Mouse (Mus musculus): ENCODE measurements at regions not wholly inside any gene's neighbourhood (a gene's known extent, or its start where the extent isn't known, plus 50 kb on each side); places are given as distances from the start of the nearest gene placed in this dataset.
A peak's percentile ranks its signal among the peaks of the same experiment; 100 is the strongest.
"Not testable (repeated sequence)": the region's sequence is repeated elsewhere in the genome, so short reads cannot be mapped to it uniquely, and the experiment has no call there.

DNA sequence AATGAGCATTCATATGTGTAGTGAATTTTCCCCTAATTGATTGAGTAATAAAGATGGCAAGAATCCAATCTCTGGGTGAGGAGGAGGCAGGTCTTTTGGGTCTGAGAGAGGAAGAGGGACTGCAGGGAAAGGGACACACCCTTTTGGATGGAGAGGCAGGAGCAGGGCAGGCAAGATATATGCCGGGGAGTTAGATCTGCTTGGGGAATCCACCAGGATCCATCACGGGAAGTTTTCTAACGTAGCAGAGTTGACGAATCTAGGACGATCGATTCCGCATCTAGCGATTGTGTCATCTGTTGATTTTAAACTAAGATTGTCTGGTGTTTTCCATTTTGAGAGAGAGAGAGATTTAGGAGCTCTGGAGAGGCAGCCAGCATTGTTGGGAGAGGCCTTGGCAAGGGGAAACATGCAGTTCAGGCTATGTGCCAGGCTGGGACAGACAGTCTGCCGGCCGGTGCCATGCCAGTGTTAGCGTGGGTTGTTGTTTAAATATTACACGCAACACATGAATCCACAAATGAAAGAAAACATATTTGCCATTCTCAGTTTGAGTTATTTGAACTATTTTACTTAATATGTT lies 1843.6 kb downstream of the 9330182O14Rik start:
- Histone ChIP-seq H3K36me3 (no peaks in the 10 kb centered on the region), H3K9ac (replicated peaks) (no peak overlapping the region), H3K27ac (no peak overlapping the region), H3K4me3 (replicated peaks) (no peak overlapping the region), H3K4me1 (replicated peaks) (0 out of 2 replicates have a peak, but pooled peaks cover 3% of the 10 kb centered on the region), H3K4me2 (no peak overlapping the region), H3K27me3 (no peaks in the 10 kb centered on the region), H3K9me3 (no peaks in the 10 kb centered on the region)
- no peak for ATAC-seq (ENCODE audit: insufficient number of reproducible peaks, insufficient read depth, low FRiP score, low TSS enrichment, low read depth)
- WGBS = 97% methylated on average over 12 of the region's 12 CpGs

DNA sequence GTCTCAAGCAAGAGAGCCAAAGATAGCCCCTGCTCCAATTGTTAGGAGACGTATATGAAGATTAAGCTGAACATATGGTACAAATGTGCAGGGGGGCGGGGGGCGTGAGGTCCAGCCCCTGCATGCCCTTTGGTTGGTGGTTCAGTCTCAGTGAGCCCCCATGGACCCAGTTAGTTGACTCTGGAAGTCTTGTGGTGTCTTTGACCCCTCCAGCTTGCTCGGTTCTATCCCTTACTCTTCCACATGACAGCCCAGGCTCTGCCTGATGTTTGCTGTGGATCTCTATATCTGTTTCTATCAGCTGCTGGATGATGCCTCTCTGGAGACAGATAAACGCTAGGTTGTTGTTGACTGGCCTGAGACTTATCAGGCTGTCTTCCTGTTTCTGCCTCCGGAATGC lies 1849.1 kb downstream of the 9330182O14Rik start:
- peak overlapping the region; percentile 23; the same call in 1 of the 2 replicates for H3K27ac ChIP-seq
- no peaks in the 10 kb centered on the region for H3K36me3 ChIP-seq
- no peak for ATAC-seq (ENCODE audit: insufficient number of reproducible peaks, insufficient read depth, low FRiP score, low TSS enrichment, low read depth)
- 74% methylated on average over 6 of the region's 6 CpGs for WGBS
- H3K4me2 ChIP-seq = no peak overlapping the region
- peaks cover 17% of the 10 kb centered on the region for H3K4me1 ChIP-seq (replicated peaks)
- no peaks in the 10 kb centered on the region for H3K27me3 ChIP-seq
- H3K9me3 ChIP-seq = no peaks in the 10 kb centered on the region
- no peak overlapping the region for H3K9ac ChIP-seq (replicated peaks)
- no peak overlapping the region for H3K4me3 ChIP-seq (replicated peaks)

DNA sequence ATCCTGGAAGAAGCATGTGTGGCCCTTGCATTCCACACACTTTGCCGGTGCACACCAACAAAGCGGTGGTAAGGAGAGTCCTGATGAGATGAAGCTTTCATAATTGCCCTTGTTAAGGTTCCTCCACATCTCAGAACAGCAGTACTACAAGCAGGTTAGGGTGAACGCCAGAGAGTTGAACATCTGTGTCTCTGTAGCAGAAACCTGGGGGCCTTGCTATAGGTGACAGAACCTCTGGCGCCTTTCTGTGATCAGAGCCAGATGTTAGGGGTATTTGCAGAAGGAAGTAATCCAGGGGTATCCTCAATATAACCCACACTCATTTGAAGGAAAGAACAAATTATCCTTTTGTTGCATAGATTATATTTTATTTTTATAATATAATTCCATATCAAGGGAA lies 1850.1 kb downstream of the 9330182O14Rik start:
- Histone ChIP-seq H3K9me3 (no peaks in the 10 kb centered on the region), H3K27ac (peak overlapping the region; percentile 64), H3K4me1 (replicated peaks) (peaks cover 17% of the 10 kb centered on the region), H3K36me3 (no peaks in the 10 kb centered on the region), H3K4me3 (replicated peaks) (no peak overlapping the region), H3K27me3 (no peaks in the 10 kb centered on the region), H3K9ac (replicated peaks) (no peak overlapping the region), H3K4me2 (no peak overlapping the region)
- peak; percentile 73 for ATAC-seq (ENCODE audit: insufficient number of reproducible peaks, insufficient read depth, low FRiP score, low TSS enrichment, low read depth)
- 26% methylated on average over 4 of the region's 4 CpGs for WGBS

DNA sequence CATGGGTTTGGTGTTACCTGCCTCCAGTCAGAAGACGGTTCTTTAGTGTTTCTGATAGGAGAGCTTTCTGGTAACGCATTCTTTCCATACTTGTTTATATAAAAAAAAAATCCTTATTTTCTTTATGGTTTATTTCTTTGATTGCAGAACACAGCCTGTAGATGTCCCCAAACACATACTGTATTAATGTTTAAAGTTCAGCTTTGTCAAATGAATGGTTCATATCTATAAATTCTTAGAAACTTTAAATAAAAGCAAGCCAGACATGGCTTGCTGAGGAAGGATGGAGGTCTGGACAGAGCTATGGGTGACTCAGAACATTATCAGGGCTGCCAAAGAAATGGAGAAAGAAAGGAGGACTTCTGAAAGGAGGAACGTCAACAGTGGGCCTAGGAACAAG lies 1852.1 kb downstream of the 9330182O14Rik start:
- H3K4me1 ChIP-seq (replicated peaks) = peaks cover 17% of the 10 kb centered on the region
- no peaks in the 10 kb centered on the region for H3K27me3 ChIP-seq
- H3K9me3 ChIP-seq = no peaks in the 10 kb centered on the region
- H3K4me2 ChIP-seq = no peak overlapping the region
- WGBS = 84% methylated on average over 3 of the region's 3 CpGs
- no peaks in the 10 kb centered on the region for H3K36me3 ChIP-seq
- ATAC-seq (ENCODE audit: insufficient number of reproducible peaks, insufficient read depth, low FRiP score, low TSS enrichment, low read depth) = no peak
- H3K4me3 ChIP-seq (replicated peaks) = no peak overlapping the region
- H3K9ac ChIP-seq (replicated peaks) = no peak overlapping the region
- no peak overlapping the region for H3K27ac ChIP-seq

DNA sequence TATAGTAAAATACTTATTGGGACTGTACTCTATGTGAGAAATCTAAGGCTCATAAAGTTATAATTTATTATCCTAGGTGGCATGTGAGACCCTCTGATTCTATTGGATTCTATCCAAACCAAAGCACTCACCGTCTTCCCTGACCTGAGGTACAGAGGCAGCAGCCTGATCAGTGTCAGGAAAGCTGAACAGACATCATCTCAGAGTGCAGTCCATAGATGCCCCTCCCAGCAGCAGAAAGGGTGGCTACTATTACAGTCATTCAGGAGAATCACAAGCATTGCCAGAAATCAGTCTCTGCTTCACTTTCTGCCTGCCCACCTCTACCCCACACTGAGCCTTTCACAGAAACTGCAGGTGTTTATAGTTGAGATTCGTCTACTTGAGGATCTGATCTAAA lies 1854.9 kb downstream of the 9330182O14Rik start:
- peak; percentile 31; the same call in 1 of the 2 replicates for ATAC-seq (ENCODE audit: insufficient number of reproducible peaks, insufficient read depth, low FRiP score, low TSS enrichment, low read depth)
- Histone ChIP-seq H3K4me1 (replicated peaks) (peaks cover 3% of the 10 kb centered on the region), H3K4me3 (replicated peaks) (no peak overlapping the region), H3K27ac (no peak overlapping the region), H3K9ac (replicated peaks) (no peak overlapping the region), H3K4me2 (no peak overlapping the region), H3K9me3 (no peaks in the 10 kb centered on the region), H3K36me3 (no peaks in the 10 kb centered on the region), H3K27me3 (no peaks in the 10 kb centered on the region)
- 26% methylated on average over 2 of the region's 2 CpGs for WGBS

DNA sequence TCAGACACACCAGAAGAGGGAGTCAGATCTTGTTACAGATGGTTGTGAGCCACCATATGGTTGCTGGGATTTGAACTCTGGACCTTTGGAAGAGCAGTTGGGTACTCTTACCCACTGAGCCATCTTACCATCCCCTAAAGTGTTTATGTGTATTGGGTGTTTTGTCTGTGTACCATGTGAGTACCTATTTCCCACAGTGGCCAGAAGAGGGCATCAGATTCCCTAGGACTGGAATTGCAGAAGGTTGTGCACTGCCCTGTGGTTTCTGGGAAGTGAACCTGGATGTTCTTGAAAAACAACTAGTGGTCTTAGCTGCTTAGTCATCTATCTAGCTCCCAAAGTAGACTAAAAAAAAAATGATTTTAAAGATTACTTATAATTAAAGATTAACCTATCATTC lies 1857.7 kb downstream of the 9330182O14Rik start:
- Histone ChIP-seq H3K4me3 (replicated peaks) (no peak overlapping the region), H3K27ac (no peak overlapping the region), H3K4me2 (no peak overlapping the region), H3K36me3 (no peaks in the 10 kb centered on the region), H3K4me1 (replicated peaks) (no peaks in the 10 kb centered on the region), H3K9me3 (no peaks in the 10 kb centered on the region), H3K9ac (replicated peaks) (no peak overlapping the region), H3K27me3 (no peaks in the 10 kb centered on the region)
- no peak for ATAC-seq (ENCODE audit: insufficient number of reproducible peaks, insufficient read depth, low FRiP score, low TSS enrichment, low read depth)

DNA sequence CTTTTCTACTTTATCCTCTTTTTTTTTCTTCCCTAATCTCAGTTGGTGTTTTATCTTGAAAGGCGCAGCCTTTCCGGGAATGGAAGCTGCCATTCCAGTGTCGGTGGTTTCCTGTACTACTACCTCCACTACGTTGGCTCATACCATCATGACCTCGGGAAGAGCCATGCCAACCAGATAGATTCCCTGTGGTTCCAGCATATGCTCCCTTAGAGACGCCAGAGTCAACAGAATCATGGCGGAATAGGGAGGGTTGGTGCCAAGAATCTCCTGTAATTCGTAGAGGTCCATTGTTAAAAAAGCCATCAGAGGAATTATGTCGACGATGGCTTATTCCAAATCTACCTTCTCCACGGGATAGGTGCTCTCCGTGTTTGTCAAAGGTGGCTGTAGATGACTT lies 1898.1 kb downstream of the 9330182O14Rik start:
- not testable (repeated sequence) for H3K9me3 ChIP-seq; H3K27me3 ChIP-seq; H3K36me3 ChIP-seq; ATAC-seq (ENCODE audit: insufficient number of reproducible peaks, insufficient read depth, low FRiP score, low TSS enrichment, low read depth); H3K4me1 ChIP-seq (replicated peaks); H3K27ac ChIP-seq; H3K9ac ChIP-seq (replicated peaks); H3K4me3 ChIP-seq (replicated peaks); H3K4me2 ChIP-seq
- 94% methylated on average over 12 of the region's 12 CpGs for WGBS

DNA sequence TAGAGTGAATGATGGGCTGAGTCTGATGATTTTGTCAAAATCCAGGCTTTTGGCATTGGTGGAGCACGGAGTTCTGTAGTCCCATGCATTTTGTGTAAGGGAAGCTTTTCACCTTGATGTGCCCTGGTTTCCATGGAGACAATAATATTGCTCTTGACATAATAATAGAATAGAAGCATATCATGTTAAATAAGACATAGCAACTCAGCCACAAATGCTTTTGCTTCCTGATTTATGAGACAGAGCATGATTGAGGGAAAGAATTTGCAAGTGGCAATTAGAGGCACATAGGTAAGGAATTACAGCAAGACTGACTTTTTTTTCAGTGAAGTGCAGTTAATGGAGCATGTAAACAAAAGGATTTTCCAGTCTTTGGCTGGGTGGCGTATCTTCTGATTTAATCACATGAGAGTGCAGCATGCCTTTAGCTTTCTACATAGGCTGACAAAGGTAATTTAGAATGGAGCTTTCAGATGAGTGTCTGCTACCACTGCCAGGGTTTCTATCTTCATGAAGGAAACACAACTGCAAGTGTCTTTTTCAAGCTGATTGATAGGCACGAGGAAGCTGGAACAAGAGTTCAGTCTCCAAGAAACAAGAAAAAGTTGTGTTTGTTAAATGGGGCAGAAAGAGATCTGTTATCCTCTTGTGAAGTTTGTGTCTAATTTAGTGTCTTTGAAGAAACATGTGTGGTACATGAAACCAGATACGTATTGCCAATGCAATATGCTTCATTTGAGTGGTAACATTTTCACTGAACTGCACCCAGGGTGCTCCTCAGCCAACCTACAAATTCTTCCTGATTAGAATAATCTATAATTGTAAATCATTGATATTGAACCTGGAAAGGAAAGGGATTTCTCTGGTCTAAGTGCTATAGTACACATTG lies 1913.2 kb downstream of the 9330182O14Rik start:
- H3K4me3 ChIP-seq (replicated peaks) = no peak overlapping the region
- no peak overlapping the region for H3K9ac ChIP-seq (replicated peaks)
- H3K4me2 ChIP-seq = no peak overlapping the region
- WGBS = 71% methylated on average over 4 of the region's 4 CpGs
- H3K27ac ChIP-seq = no peak overlapping the region
- no peaks in the 10 kb centered on the region for H3K36me3 ChIP-seq
- H3K27me3 ChIP-seq = no peaks in the 10 kb centered on the region
- H3K9me3 ChIP-seq = no peaks in the 10 kb centered on the region
- H3K4me1 ChIP-seq (replicated peaks) = no peaks in the 10 kb centered on the region
- ATAC-seq (ENCODE audit: insufficient number of reproducible peaks, insufficient read depth, low FRiP score, low TSS enrichment, low read depth) = no peak

DNA sequence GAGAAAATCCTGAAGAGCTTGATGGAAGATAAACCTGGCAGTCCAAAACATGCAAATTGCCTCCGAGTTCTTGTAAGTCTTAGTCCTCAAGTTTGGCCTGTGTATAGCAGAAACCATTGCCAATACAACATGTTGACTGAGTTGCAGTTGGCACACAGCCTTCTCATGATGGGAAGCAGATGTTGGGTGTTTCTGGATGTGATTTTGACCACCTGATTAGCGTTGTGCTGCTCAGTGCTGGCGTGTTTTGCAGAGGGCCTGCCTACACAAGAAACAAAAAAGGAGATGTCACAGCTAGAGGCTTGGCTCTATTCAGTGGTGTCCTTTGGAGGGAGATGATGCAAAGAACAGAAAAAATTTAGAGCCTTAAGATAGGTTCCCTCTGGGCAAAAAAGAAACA lies 1922.6 kb downstream of the 9330182O14Rik start:
- Histone ChIP-seq H3K27me3 (no peaks in the 10 kb centered on the region), H3K9me3 (no peaks in the 10 kb centered on the region), H3K4me2 (no peak overlapping the region), H3K36me3 (no peaks in the 10 kb centered on the region), H3K9ac (replicated peaks) (no peak overlapping the region), H3K4me3 (replicated peaks) (no peak overlapping the region), H3K4me1 (replicated peaks) (no peaks in the 10 kb centered on the region; the same call in 1 of the 2 replicates), H3K27ac (no peak overlapping the region)
- WGBS = 34% methylated on average over 3 of the region's 3 CpGs
- ATAC-seq (ENCODE audit: insufficient number of reproducible peaks, insufficient read depth, low FRiP score, low TSS enrichment, low read depth) = peak; percentile 56; the same call in 1 of the 2 replicates

DNA sequence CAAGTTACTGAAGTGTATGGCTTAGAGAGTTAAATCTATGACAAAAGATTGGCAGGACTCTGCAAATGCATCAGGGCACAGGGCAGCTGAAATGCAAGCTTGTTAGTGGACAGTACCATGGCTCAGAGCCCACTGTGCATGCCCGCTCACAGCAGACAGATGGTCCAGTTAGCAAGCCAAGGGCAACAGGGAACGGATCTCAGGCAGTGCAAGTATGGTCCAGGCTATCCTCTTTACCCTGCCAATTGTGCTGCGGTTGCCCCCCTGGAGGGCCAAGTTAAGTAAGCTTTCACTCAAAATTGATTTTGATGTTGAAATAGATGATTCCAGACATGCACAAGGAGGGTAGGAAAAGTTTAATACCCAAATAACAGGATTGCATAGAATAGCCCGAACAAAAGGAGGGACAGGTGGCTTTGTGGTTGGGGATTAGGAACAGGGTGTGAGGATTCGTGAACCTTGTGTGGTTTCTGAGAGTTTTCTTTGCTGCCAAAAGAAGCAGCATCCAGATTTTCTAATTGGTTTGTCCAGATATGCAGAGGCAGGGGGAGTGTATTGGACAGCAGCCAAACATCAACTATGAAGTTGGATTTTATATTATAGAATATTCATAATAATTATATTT lies 1934.2 kb downstream of the 9330182O14Rik start:
- WGBS = 82% methylated on average over 5 of the region's 5 CpGs
- Histone ChIP-seq H3K27ac (no peak overlapping the region), H3K4me2 (no peak overlapping the region), H3K9me3 (no peaks in the 10 kb centered on the region), H3K9ac (replicated peaks) (no peak overlapping the region), H3K4me1 (replicated peaks) (no peaks in the 10 kb centered on the region; the same call in 1 of the 2 replicates), H3K4me3 (replicated peaks) (no peak overlapping the region), H3K36me3 (no peaks in the 10 kb centered on the region), H3K27me3 (no peaks in the 10 kb centered on the region)
- no peak for ATAC-seq (ENCODE audit: insufficient number of reproducible peaks, insufficient read depth, low FRiP score, low TSS enrichment, low read depth)

DNA sequence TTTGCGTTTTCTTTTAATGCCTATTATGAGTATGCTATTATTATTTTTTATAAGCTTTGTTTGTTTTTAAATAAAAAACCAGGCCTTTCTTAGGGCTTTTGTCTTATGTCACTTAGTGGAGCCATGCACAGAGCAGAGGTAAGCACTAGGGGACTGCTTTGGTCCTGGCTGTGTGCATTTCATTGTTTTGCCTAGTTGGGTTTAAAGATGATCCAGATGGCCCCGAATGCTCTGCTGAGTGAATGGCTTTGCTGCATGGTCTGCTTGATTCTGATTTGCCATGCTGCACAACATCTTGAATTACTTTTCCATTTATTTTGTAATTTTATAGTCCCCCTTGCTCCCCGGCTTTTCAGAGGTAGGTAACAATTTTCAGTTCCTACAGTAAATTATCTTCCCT lies 1934.9 kb downstream of the 9330182O14Rik start:
- no peak overlapping the region for H3K27ac ChIP-seq
- no peak overlapping the region for H3K9ac ChIP-seq (replicated peaks)
- H3K4me1 ChIP-seq (replicated peaks) = no peaks in the 10 kb centered on the region; the same call in 1 of the 2 replicates
- H3K27me3 ChIP-seq = no peaks in the 10 kb centered on the region
- 52% methylated on average over 3 of the region's 3 CpGs for WGBS
- ATAC-seq (ENCODE audit: insufficient number of reproducible peaks, insufficient read depth, low FRiP score, low TSS enrichment, low read depth) = peak; percentile 68; the same call in 1 of the 2 replicates
- no peaks in the 10 kb centered on the region for H3K9me3 ChIP-seq
- H3K36me3 ChIP-seq = no peaks in the 10 kb centered on the region
- no peak overlapping the region for H3K4me2 ChIP-seq
- no peak overlapping the region for H3K4me3 ChIP-seq (replicated peaks)

All from limb, embryonic 12.5 days (tissue).